Mouse (Mus musculus) liver, embryonic 14.5 days (tissue): ENCODE results near the gene 1700019D03Rik.

Experiments used
- CTCF ChIP-seq: IDR thresholded peaks from 2 replicates; pipeline ENCODE4 v1.5.1; 2016; ENCODE audit warnings: antibody characterized with exemption, low read depth, control low read depth
- EP300 ChIP-seq: IDR thresholded peaks from 2 replicates; pipeline ENCODE4 v1.6.1; 2016; ENCODE audit warnings: antibody characterized with exemption, low read depth

GRCm38 (mm10) chr1:52960191-52960590, 59.8 kb downstream of the 1700019D03Rik start:
- no peak for TF ChIP-seq CTCF
- TF ChIP-seq EP300: no peak
